Mouse (Mus musculus): Measurements from ENCODE around the gene St3gal4. TPM values are rescaled to one million over a fixed set of nuclear protein-coding genes. Genes with fewer than 3 reads are reported as not detected.

St3gal4 gene
- polyA plus RNA-seq (2014; fragmentation: Nextera tagmentation; extraction: Ambion mirVana): 10.7 and 11.0 TPM in 2 replicates

DNA sequence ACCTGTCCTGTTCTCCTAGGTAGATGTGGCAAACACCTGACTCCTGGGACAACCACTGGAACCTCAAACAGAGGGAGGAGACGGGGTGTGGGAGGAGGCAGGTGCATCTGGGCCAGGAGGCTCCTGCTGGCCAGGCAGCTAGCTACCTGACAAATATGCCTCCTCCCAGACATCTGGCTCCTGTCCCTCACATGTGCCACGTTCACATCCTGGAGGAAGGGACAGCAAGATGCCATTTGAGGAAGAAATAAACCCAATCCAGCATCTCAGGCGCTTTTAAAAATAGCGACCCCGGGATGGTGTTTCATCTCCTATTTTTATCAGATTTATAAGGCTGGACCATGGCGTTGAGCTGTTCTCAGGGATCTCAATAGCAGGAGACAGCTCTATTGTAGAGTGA, at the start of gene St3gal4:
Gene St3gal4 (minus strand): TSS at position 101 of the 400 bp plus-strand sequence.
- Histone ChIP-seq H3K9me3 (ENCODE audit: control insufficient read depth, low read length) (no peaks in the 10 kb centered on the region), H3K4me3 (ENCODE audit: low read depth, low read length) (no peak within 1 kb of the TSS), H3K27me3 (ENCODE audit: control insufficient read depth, insufficient read depth, low read length) (no peaks in the 10 kb centered on the region), H3K4me2 (no peak within 1 kb of the TSS), H3K36me3 (ENCODE audit: control insufficient read depth, insufficient read depth, low read length) (no peaks in the 10 kb centered on the region), H3K9ac (ENCODE audit: low read length) (no peak within 1 kb of the TSS), H3K27ac (ENCODE audit: low read depth, low read length) (no peak within 1 kb of the TSS), H3K4me1 (ENCODE audit: control insufficient read depth, insufficient read depth, low read length) (peaks cover 5% of the 10 kb centered on the region; the same call in 1 of the 2 replicates)
- 76% methylated on average over 6 of the region's 6 CpGs for WGBS
- DNase-seq (ENCODE audit: low spot score, missing footprints): no peak
- ATAC-seq (ENCODE audit: low FRiP score): no peak

GRCm38 (mm10) chr9:35166798-35167635, 47.9 kb upstream of the St3gal4 start:
- H3K27me3 ChIP-seq (ENCODE audit: control insufficient read depth, insufficient read depth, low read length): no peaks in the 10 kb centered on the region
- peak overlapping the region; percentile 15; the same call in 1 of the 2 replicates for H3K4me2 ChIP-seq
- DNase-seq (ENCODE audit: low spot score, missing footprints): peak; percentile 84
- peaks cover 13% of the 10 kb centered on the region for H3K4me1 ChIP-seq (ENCODE audit: control insufficient read depth, insufficient read depth, low read length)
- no peak overlapping the region for H3K4me3 ChIP-seq (ENCODE audit: low read depth, low read length)
- no peak overlapping the region for H3K9ac ChIP-seq (ENCODE audit: low read length)
- ATAC-seq (ENCODE audit: low FRiP score): peak; percentile 86
- peaks cover 2% of the 10 kb centered on the region; the same call in 1 of the 2 replicates for H3K36me3 ChIP-seq (ENCODE audit: control insufficient read depth, insufficient read depth, low read length)
- H3K27ac ChIP-seq (ENCODE audit: low read depth, low read length): peak overlapping the region; percentile 51
- H3K9me3 ChIP-seq (ENCODE audit: control insufficient read depth, low read length): no peaks in the 10 kb centered on the region
- WGBS: 31% methylated on average over 9 of the region's 9 CpGs

DNA sequence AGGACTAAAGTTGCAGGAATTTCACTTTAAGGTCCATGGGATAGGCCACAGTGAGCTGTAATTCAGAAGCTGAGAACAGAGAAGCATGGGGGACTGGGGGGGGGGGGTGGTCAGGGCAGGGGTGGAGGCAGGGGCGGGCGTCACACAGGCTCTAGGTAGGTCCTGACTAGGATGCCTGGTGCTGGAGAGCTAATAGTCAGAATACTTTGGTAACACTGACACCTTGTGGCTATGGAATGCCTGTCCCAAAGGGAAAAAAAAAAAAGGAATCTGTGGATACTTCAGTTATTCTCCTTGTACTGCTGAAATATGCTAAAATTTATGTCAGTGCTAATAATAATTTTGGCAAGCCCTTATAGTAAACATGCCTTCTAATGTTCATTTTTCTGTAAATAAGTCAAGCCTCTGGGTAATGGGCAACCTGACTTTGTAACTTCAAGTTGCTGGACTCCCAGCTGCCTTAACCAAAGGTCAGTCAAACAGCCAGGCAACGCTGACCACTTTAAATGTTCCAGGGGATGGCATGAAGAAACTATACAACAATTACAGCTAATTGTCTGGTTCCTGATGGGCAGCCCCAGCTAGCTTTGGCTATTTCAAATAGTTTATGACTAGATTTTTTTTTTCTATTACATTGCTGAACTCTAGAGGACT, 47.2 kb upstream of the St3gal4 start:
- no peaks in the 10 kb centered on the region for H3K27me3 ChIP-seq (ENCODE audit: control insufficient read depth, insufficient read depth, low read length)
- peaks cover 2% of the 10 kb centered on the region; the same call in 1 of the 2 replicates for H3K36me3 ChIP-seq (ENCODE audit: control insufficient read depth, insufficient read depth, low read length)
- ATAC-seq (ENCODE audit: low FRiP score) (peak; percentile 66), DNase-seq (ENCODE audit: low spot score, missing footprints) (no peak)
- H3K27ac ChIP-seq (ENCODE audit: low read depth, low read length): peak overlapping the region; percentile 4; the same call in 1 of the 2 replicates
- H3K9ac ChIP-seq (ENCODE audit: low read length): no peak overlapping the region
- 25% methylated on average over 3 of the region's 3 CpGs for WGBS
- H3K9me3 ChIP-seq (ENCODE audit: control insufficient read depth, low read length): no peaks in the 10 kb centered on the region
- no peak overlapping the region for H3K4me2 ChIP-seq
- H3K4me1 ChIP-seq (ENCODE audit: control insufficient read depth, insufficient read depth, low read length): peaks cover 13% of the 10 kb centered on the region
- H3K4me3 ChIP-seq (ENCODE audit: low read depth, low read length): no peak overlapping the region

- WGBS: 75% methylated on average over 5 of the region's 5 CpGs
- Histone ChIP-seq H3K4me2 (no peak overlapping the region), H3K4me1 (ENCODE audit: control insufficient read depth, insufficient read depth, low read length) (peaks cover 13% of the 10 kb centered on the region), H3K27me3 (ENCODE audit: control insufficient read depth, insufficient read depth, low read length) (no peaks in the 10 kb centered on the region), H3K36me3 (ENCODE audit: control insufficient read depth, insufficient read depth, low read length) (no peaks in the 10 kb centered on the region), H3K9ac (ENCODE audit: low read length) (no peak overlapping the region), H3K9me3 (ENCODE audit: control insufficient read depth, low read length) (no peaks in the 10 kb centered on the region), H3K4me3 (ENCODE audit: low read depth, low read length) (no peak overlapping the region), H3K27ac (ENCODE audit: low read depth, low read length) (no peak overlapping the region)
- DNase-seq (ENCODE audit: low spot score, missing footprints) (no peak), ATAC-seq (ENCODE audit: low FRiP score) (no peak)
These were observed 45.2 kb upstream of the St3gal4 start for GRCm38 (mm10) chr9:35164142-35164874.

DNA sequence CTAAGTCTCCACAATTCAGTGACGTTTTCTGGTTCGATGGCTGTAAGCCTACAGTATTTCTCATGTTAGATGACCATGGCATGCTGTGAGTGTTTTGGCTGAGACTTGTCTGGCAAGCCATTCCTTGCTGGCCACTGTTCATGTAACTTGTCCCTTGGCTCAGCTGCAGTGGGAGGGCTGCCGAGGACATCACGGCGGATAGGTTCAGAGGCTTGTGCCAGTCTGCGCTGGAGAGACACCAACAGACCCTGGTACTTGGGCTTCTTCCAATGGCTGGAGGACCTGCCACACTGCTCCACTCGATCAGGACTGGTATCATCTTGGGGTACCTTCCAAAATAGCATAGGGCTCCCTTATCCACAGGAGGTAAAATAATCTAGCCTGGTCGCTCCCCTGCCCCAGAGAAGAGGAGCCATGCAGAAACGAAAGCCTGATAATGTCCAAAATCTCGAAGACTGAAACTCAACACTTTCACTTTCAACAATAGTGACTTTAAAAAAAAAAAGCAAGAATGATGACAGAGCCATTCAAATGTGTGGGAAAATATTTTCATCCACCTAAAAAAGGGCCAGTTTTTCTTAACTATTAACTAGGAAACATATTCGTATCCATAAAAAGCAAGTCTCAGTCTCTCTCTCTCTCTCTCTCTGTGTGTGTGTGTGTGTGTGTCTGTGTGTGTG, 44.1 kb upstream of the St3gal4 start:
- no peak overlapping the region for H3K9ac ChIP-seq (ENCODE audit: low read length)
- H3K27ac ChIP-seq (ENCODE audit: low read depth, low read length): no peak overlapping the region
- no peaks in the 10 kb centered on the region for H3K36me3 ChIP-seq (ENCODE audit: control insufficient read depth, insufficient read depth, low read length)
- H3K4me2 ChIP-seq: no peak overlapping the region
- no peak overlapping the region for H3K4me3 ChIP-seq (ENCODE audit: low read depth, low read length)
- ATAC-seq (ENCODE audit: low FRiP score): no peak
- no peaks in the 10 kb centered on the region for H3K9me3 ChIP-seq (ENCODE audit: control insufficient read depth, low read length)
- DNase-seq (ENCODE audit: low spot score, missing footprints): no peak
- WGBS: 95% methylated on average over 11 of the region's 11 CpGs
- H3K27me3 ChIP-seq (ENCODE audit: control insufficient read depth, insufficient read depth, low read length): no peaks in the 10 kb centered on the region
- H3K4me1 ChIP-seq (ENCODE audit: control insufficient read depth, insufficient read depth, low read length): peaks cover 13% of the 10 kb centered on the region

GRCm38 (mm10) chr9:35161721-35162120, 42.7 kb upstream of the St3gal4 start:
- H3K9me3 ChIP-seq (ENCODE audit: control insufficient read depth, low read length): no peaks in the 10 kb centered on the region
- ATAC-seq (ENCODE audit: low FRiP score) (no peak), DNase-seq (ENCODE audit: low spot score, missing footprints) (no peak)
- no peak overlapping the region for H3K4me2 ChIP-seq
- no peaks in the 10 kb centered on the region for H3K27me3 ChIP-seq (ENCODE audit: control insufficient read depth, insufficient read depth, low read length)
- no peak overlapping the region for H3K27ac ChIP-seq (ENCODE audit: low read depth, low read length)
- no peaks in the 10 kb centered on the region for H3K36me3 ChIP-seq (ENCODE audit: control insufficient read depth, insufficient read depth, low read length)
- WGBS: 91% methylated on average over 7 of the region's 7 CpGs
- no peak overlapping the region for H3K4me3 ChIP-seq (ENCODE audit: low read depth, low read length)
- peaks cover under 1% of the 10 kb centered on the region; the same call in 1 of the 2 replicates for H3K4me1 ChIP-seq (ENCODE audit: control insufficient read depth, insufficient read depth, low read length)
- no peak overlapping the region for H3K9ac ChIP-seq (ENCODE audit: low read length)

DNA sequence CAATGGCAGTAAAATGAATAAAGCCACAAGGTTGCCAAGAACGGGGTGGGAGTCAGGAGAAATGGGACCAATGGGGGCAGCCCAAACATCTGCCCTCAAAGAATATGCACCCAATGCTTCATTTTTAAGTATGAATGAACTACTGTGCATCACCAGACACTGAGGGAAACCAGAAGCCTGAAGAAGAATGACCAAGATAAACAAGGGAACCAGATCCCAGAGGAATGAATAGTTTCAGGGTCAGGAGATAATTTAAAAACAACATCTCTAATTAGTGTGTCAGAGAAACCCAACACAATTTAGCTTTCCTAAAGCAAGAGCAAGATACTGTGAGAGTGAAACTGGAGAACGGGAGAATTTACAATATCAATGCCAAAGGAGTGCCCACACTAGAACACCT, 41.6 kb upstream of the St3gal4 start:
- H3K4me2 ChIP-seq: no peak overlapping the region
- H3K9me3 ChIP-seq (ENCODE audit: control insufficient read depth, low read length): no peaks in the 10 kb centered on the region
- no peak overlapping the region for H3K27ac ChIP-seq (ENCODE audit: low read depth, low read length)
- peaks cover 2% of the 10 kb centered on the region; the same call in 1 of the 2 replicates for H3K36me3 ChIP-seq (ENCODE audit: control insufficient read depth, insufficient read depth, low read length)
- no peak for ATAC-seq (ENCODE audit: low FRiP score)
- no peak for DNase-seq (ENCODE audit: low spot score, missing footprints)
- H3K4me3 ChIP-seq (ENCODE audit: low read depth, low read length): no peak overlapping the region
- 86% methylated on average over 2 of the region's 2 CpGs for WGBS
- no peaks in the 10 kb centered on the region for H3K27me3 ChIP-seq (ENCODE audit: control insufficient read depth, insufficient read depth, low read length)
- no peaks in the 10 kb centered on the region for H3K4me1 ChIP-seq (ENCODE audit: control insufficient read depth, insufficient read depth, low read length)
- H3K9ac ChIP-seq (ENCODE audit: low read length): no peak overlapping the region

DNA sequence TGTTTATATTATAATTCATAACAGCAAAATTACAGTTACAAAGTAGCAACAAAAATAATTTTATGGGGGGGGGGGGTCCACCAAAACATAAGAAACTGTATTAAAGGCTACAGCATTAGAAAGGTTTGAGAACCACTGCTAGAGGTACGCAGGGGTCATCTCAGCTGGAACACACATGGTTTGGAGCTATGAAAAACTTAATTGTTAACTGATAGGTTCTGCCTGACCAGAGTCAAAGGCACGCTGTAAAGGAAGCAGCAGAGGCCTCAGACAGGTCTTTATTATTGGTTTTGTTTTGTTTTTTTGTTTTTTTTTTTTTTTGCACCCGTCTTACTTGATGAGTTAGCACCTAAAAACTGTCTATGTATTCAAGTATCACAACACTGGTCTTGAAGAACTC, 39.4 kb upstream of the St3gal4 start:
- H3K27me3 ChIP-seq (ENCODE audit: control insufficient read depth, insufficient read depth, low read length): no peaks in the 10 kb centered on the region
- H3K4me1 ChIP-seq (ENCODE audit: control insufficient read depth, insufficient read depth, low read length): no peaks in the 10 kb centered on the region
- 93% methylated on average over 3 of the region's 3 CpGs for WGBS
- H3K9ac ChIP-seq (ENCODE audit: low read length): no peak overlapping the region
- DNase-seq (ENCODE audit: low spot score, missing footprints): no peak
- peaks cover 2% of the 10 kb centered on the region; the same call in 1 of the 2 replicates for H3K36me3 ChIP-seq (ENCODE audit: control insufficient read depth, insufficient read depth, low read length)
- H3K9me3 ChIP-seq (ENCODE audit: control insufficient read depth, low read length): no peaks in the 10 kb centered on the region
- no peak overlapping the region for H3K4me2 ChIP-seq
- H3K27ac ChIP-seq (ENCODE audit: low read depth, low read length): no peak overlapping the region
- no peak for ATAC-seq (ENCODE audit: low FRiP score)
- H3K4me3 ChIP-seq (ENCODE audit: low read depth, low read length): no peak overlapping the region
